Mouse (Mus musculus): ENCODE results near the gene Inpp5d.

Inpp5d gene

DNA sequence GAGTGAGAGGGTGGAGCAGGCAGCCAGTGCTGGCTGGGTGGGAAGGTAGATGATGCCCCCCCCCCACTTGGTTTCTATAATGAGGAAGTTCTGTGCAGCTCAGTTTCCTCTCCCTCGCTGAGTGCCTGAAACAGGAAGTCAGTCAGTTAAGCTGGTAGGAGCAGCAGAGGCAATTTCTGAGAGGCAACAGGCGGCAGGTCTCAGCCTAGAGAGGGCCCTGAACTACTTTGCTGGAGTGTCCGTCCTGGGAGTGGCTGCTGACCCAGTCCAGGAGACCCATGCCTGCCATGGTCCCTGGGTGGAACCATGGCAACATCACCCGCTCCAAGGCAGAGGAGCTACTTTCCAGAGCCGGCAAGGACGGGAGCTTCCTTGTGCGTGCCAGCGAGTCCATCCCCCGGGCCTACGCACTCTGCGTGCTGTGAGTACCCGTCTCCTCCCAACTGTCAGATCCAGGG, at the start of gene Inpp5d:
TSS of gene Inpp5d (plus strand) at position 102 of the 458 bp plus-strand sequence.
- peak; percentile 83 for DNase-seq (ENCODE audit: low read depth, low spot score)

DNA sequence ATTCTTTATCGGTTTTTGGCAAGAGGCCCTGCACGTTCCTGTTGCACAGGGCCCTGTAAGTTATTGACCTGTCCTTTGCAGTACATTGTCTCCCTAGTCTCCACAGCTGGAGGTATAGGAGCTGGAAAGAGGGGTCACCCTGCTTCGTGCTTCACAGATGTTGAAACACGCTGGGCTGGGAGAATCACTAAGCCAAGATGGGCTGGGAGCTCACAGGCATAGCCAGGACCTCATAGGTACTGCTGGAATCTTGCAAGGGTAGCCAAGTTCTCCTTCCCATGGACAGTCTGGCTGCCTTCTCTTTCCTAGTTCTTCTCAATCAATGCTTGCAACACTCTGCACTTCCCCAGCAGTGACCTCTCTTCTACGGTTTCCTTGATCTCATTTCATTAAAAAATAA, 46.9 kb upstream of the Inpp5d start:
- DNase-seq (ENCODE audit: low read depth, low spot score): no peak

DNA sequence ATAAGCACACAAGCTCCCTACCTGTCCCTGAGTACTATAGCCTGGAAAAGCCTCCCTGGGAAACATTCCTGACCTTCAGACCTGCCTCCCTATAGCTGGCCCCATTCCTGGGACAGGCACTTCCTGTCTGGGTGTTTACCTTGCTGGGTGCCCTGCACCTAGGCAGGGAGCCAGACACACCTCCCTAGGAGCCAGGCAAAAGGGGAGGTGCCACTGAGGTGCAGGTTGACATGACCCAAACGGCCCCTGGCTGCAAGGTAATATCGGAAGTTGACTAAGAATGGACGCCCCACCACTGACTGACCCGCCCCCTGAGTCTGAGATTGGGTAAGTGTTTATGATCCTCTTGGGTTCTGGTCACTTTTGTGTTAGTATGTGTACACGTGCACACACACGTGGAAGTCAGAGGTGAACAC, 46.3 kb upstream of the Inpp5d start, which contains the start of gene Ngef:
TSS of gene Ngef (minus strand) at position 71 of the 416 bp plus-strand sequence.
- no peak for DNase-seq (ENCODE audit: low read depth, low spot score)

DNA sequence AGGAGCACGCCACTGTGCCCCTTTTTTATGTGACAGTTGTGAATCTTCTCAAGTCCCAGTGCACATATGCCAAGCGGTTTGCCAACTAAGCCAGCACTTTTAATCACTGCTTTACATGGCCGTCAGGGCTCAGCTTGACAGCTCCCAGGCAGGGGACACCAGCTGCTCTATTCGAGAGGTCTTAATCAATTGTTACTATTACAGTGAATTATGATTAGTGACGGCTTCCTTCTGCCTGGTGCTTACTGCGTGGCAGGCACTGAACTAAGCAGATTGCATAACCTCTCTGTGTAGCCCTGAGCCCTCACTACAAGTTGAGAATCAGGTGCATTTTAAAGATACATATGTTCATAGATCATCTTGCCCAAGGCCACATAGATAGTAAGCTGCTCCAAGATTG, 45.8 kb upstream of the Inpp5d start:
- no peak for DNase-seq (ENCODE audit: low read depth, low spot score)

DNA sequence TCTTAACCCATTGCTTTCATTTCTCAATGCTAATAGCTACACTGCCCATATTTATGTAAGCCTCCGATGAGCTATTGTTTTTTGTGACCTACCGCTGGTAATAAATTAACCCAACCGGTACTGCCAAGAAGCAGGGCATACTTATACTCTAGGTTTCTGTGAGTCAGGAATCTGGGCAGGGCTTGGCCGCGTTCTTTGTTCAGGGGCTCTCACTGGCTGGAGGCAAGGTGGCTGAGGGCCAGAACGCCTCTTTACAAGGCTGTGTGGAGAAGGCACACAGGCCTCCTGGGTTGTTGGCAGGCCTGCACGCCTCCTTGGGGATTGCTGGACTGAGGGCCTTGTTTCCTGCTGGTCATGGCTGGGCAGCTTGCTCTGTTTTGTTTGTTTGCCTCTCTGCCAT, 45.3 kb upstream of the Inpp5d start:
- no peak for DNase-seq (ENCODE audit: low read depth, low spot score)

DNA sequence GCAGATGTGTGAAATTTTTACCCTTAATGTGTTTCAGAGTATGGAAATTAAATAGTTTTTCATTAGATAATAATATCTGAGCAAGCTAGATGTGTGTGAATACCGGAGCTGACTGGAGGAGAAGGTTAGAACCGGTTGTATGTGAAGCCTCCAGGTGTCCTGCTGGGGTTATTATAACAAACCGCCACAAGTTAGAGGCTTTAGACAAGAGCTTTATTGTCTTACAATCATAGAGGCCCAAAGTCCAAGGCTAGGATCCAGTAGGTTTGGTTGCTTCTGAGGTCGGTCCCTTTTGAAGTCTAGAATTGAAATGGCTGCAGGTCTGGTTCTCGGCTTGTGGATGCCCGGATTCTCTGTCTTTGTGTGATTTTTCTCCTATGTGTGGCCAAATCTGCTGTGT, 41.1 kb upstream of the Inpp5d start:
- no peak for DNase-seq (ENCODE audit: low read depth, low spot score)

DNA sequence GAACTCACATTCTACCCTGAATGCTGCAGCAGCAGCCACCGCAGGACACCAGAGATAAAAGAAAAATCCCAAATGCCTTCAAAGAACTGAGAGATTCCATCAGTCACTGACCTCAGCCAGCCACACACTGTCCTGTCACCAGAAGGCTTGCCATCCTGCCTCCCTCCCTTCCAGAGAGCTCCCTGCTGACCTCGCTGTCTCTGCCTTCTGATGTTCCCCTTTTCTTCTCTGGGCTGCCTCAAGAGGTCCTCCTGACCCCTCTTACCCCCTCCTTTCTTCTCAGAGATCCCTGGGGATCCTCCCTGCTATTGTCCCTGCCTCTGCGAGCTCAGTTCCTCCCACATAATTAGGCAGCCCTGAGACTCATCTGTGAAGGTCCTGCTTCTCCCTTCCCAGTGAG, 39.3 kb upstream of the Inpp5d start:
- DNase-seq (ENCODE audit: low read depth, low spot score): no peak

DNA sequence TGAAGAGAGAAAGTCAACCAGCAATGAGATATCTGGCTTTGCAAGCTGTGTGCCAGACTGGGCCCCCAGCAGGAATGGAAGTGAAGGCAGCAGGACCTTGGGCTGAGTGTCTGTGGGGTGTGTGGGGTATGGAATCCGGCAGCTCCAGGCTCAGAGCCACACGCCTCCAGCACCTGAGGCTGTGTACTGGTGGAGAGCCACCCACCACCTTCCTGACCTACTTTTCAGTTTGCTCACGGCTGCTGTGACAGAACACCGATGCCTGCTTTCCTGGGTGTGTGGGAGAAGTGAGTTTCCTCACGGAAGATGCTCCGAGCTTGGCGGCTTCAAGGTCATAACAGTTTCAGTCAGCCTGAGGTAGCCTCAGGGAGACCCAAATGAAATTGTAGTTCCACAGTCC, 30.9 kb upstream of the Inpp5d start:
- DNase-seq (ENCODE audit: low read depth, low spot score): no peak

DNA sequence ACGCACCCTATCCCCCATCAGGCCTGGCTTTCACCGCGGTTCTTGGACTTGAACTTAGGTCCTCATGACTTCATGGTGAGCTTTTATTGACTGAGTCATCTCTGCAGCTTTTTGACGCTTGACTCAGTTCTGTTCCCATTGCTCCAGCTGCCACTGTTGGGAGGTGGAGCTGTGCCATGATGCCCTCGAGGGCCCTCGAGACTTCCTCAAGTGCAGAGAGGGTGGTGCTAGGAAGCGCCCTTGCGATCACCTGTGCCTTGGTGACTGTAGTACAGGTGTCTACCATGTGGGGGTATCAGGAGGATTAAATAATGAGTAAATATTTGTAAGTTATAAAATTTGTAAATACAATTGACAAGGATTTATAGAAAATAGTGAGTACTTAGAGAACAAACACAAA, 30.1 kb upstream of the Inpp5d start:
- no peak for DNase-seq (ENCODE audit: low read depth, low spot score)

DNA sequence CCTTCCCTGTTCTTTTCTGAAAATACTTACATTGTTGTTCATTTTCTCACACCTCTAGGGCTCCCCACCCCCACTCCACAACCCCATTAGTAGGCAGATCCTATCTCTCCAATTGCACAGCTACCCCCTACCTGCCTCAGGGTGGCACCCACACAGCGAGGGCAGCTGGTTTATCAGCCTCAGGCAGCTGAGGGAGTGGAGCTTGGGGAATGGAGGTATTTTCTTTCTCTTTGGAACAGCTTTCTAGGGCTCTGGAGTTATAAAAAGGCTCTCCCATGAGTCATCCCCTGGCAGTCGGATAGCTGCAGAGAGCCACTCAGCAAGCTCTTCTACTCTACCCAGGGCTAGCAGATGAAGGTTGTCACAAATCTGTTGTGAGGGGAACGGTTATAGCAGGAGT, 25.9 kb upstream of the Inpp5d start:
- DNase-seq (ENCODE audit: low read depth, low spot score): no peak

DNA sequence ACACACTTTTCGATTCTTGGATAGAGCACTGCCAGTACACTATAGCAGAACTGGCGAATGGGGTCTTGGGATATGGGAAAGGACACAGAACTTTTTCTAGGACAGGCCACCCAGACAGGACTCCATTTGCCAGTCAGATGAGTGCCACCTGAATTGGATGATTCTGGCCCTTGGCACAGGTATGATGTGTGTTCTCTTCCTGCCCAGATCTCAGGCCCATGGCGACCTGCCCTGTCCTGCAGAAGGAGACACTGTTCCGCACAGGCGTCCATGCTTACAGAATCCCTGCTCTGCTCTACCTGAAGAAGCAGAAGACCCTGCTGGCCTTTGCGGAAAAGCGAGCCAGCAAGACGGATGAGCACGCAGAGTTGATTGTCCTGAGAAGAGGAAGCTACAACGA, 25.4 kb upstream of the Inpp5d start:
- no peak for DNase-seq (ENCODE audit: low read depth, low spot score)

DNA sequence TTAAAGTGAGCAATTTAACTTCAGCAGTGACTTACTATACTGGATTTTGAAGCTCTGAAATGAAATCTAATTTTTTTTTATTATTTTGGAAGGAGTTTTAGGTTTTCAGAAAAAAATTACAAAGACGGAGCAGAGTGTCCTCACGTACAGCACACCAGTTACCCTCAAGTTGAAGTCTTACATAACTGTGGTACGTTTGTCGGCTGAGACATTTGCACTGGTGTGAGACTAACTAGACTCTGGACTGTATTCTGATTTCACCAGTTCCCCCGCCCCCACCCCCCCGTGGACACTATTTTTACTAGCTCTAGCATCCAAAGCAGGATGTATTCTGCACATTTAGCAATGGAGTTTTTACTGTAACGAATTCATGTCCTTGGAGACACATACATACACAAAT, 19.6 kb upstream of the Inpp5d start:
- DNase-seq (ENCODE audit: low read depth, low spot score): no peak

DNA sequence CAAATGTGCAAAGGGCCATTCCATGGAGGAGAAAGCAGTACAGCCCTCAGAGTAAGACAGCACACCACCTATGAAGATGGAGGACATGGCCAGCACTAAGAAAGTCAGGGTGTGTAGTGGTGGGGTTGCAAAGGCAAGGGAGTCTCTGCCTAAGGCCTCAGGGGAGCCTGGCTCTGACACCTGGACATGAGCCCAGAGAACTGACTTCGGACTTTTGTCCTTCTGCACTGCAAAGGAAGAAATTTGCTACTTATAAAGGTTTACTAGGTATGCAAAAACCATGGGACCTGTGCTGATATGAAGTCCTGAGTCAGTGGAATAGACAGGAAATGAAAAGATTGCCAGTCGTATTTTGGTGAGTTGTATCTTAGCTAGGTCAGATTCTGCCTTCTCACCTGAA, 18.3 kb upstream of the Inpp5d start:
- DNase-seq (ENCODE audit: low read depth, low spot score): no peak

DNA sequence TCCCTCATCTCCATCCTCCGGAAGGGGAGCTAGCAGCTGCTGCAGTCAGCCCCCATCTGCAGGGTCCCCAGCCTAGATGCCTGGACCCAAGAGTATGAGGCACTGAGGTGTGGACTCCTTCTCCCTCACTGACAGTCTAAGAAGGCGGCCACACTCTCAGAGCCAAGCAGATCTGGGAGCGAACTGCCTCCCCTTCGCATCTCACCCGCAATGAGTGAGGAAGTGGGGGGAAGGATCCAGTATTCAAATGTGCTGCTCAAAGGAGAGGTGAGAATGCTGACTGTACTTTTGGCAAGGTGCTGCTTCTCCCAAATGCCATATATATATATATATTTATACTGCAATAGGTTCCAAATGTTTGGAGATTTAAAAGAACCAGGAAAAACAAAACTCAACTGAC, 16.7 kb upstream of the Inpp5d start:
- no peak for DNase-seq (ENCODE audit: low read depth, low spot score)

DNA sequence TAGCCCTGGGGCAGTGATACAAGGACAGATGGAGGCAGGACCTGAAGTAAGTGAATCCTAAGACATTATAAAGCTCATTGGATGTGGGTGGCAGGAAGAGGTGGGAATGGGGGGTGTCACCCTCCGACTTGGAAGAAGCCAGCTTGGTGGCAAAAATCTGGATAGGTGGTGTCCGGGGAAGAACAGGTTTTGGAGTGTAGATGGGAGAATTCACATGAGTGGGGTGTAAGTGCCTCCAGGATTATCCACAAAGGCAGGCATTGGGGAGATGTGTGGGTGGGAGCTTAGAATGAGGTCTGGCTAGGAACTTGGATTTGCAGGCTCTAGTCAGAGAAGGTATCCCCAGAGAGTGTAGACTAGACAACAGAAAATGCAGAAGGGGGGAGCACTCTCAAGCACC, 14.8 kb upstream of the Inpp5d start:
- DNase-seq (ENCODE audit: low read depth, low spot score): no peak

DNA sequence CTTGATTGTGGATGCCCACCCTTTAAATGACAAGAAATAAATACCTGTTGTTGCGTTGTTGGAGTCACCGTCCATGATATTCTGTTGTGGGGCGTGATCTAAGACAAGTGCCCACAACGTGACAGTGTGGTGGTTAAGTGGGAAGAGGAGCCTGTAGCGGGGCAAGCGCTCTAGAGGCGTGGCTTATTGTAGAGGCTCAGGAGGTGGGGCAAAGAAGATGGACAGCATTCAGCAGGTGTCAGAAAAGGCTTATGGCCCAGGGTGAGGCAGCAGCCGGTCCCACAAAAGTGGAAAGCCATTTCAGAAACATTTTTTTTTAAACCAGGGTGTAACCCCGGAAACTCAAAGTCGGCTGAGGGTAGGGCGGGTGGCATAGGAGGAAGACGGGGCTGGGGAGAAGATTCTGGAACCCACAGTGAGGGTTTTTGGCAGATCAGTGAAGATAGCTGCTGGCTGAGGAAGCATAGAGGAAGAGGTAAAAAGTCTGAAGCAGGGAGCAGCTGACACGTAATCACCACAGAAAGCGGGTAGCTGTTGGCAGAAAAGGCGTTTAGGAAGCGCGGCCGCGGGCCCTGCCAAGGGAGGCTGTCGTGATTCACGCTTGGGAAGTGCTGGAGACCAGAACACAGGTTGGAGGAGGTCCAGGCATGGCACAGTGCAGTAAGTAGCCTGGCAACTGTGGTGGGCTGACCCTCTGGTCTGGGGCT, 12.6 kb upstream of the Inpp5d start:
- peak; percentile 89 for DNase-seq (ENCODE audit: low read depth, low spot score)

DNA sequence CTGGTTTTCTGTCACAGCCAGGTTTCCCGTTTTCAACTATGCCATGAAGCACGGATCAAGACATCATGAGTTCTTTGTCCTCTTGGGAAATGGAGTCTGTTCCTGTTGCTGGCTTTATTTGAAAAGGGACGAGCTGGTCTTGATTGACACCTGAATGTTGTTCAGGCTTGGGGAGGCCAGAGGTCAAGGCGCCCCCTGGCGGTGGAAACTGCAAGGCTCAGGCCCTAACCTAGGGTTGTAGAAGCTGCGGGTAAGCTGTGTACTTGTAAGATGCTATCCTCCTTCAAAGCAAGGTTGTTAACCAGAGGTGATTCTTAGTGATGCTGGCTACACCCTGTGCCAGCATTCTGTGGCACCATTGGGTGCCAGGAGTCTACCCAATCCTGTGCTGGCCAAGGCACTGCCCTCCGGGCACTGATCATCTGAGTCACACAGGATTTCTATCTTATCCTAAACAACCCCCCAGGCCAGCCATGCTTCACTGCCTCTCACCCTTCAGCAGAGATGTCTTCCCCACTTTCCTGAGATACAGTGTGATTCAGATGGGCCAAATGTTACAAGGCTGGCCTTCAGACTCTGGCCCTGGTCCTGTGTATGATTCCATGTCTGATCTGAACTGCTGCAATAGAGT, 11.6 kb upstream of the Inpp5d start:
- peak; percentile 77 for DNase-seq (ENCODE audit: low read depth, low spot score)

DNA sequence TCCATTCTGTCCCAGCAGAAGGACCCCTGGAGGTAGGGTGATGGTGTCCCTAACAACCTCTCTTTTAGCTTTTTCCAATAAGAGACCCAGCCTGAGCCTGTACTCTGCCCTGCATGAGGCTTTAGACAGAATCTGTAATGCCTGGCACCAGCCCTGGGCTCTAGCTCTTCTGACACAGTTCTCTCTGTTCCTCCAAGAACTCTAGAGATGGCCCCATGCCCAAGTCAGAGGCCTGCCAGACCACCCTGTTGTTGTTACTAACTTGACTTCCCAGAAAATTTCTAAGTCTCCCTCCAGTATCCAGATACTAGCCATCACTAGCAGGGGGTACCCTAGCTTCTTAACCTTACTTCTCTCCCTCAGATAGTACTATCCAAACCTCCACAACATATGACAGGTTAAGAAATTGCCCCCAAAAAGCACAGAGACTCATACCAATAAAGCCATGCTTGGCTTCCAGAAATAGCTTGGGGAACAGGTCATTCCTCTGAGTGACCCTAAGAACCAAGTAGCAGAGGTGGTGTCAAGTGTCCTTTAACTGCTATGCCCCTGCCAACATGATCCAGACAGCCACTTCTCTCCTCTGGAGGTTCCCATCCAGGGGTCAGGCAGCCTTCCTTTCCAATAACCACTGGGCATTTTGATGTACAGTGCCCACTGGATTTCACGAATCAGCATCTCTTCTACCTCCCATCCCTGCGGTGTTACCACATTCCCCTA, 5.4 kb upstream of the Inpp5d start:
- DNase-seq (ENCODE audit: low read depth, low spot score): no peak

DNA sequence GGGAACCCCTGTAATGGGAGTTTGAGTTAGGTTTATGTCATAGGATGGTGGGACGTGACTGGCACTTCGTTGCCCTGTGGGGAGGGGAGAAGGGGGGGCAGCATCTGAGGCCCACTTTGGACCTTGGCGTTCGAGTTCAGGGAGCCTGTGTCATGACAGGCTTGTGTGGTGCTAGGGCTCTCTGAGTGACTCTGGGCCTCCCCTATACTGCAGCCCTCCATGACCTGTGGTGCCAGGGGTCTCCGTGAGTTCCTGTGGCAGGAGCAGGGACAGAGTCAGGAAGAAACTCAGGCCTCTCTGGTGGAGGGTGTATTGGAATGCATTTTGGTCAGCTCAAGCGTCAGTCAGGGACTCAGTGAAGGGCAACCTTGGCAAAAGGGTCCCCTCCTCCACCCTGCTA, 581 bp downstream of the Inpp5d start:
- DNase-seq (ENCODE audit: low read depth, low spot score): no peak

DNA sequence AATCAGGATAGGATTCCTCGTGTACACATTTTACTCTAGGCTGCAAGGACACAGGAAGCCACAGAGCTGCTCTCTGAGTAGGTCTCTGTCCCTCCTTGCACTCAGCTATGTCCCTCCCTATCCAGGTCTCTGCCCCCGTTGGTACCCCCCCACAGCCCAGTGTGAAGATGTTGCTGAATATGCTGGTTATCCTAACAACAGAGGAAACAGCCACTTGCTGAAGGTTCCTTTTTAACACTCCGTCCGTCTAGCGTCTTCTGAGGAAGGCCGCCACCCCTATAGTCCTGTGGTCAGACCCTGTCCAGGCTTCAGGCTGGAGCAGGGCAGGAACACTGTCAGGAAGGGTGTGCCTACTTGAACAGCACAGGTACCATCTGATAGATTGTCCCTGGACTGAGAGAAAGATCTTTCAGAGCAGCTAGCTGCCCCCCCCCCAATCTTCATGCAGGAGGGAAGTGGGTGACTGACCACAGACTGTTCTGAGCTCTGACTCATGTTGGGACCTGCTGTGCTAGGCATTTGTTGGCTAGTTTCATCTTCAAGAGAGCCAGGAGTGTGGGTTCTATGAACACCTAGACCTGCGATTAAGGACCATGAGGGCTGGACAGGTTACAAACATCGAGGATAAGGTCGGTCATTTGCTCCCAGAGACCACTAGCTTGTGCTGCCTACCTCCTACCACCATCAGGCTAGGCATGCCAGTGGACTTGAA, 1.2 kb downstream of the Inpp5d start:
- peak; percentile 78 for DNase-seq (ENCODE audit: low read depth, low spot score)

DNA sequence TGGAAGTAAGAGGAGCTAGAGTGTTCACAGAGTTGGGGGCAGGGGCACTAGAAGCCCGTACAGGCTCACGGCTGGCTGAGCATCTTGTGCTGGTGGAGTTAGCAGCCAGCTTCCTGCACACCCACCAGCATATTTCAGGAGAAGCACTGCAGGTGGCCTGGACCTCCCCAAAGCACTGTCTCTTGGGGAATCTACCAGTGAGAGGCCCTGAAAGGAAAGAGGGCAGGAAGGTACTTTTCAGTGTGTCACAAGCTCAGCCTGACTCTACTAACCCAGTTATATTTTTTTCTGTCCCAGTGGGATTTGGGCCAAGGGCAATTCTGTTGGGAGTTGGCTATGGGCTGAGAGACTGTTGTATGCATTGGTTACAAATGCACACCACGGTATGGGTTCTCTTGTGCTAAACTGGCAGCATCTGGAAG, 1.8 kb downstream of the Inpp5d start:
- peak; percentile 51 for DNase-seq (ENCODE audit: low read depth, low spot score)
